Mouse (Mus musculus): ENCODE data around the gene Ei24. TPM values are rescaled to one million over a fixed set of nuclear protein-coding genes. Genes with fewer than 3 reads are reported as not detected.
A peak's percentile ranks its signal among the peaks of the same experiment; 100 is the strongest.

Ei24 gene
- polyA plus RNA-seq, 1 experiment from 2014 or later: 45.8 TPM

GRCm38 (mm10) chr9:36803386-36803785, 6.2 kb upstream of the Ei24 start:
- H3K4me3 ChIP-seq (ENCODE audit: low read depth, low read length): no peak overlapping the region
- no peak for ATAC-seq (ENCODE audit: insufficient number of reproducible peaks, insufficient read depth, low FRiP score, low read depth)
- no peaks in the 10 kb centered on the region for H3K4me1 ChIP-seq (ENCODE audit: control insufficient read depth, insufficient read depth, low read length)
- no peak overlapping the region for H3K27ac ChIP-seq (ENCODE audit: low read length)
- 71% methylated on average over 6 of the region's 6 CpGs for WGBS
- no peaks in the 10 kb centered on the region for H3K27me3 ChIP-seq (ENCODE audit: control insufficient read depth, insufficient read depth, low read length)
- H3K36me3 ChIP-seq (ENCODE audit: control insufficient read depth, insufficient read depth, low read length): no peaks in the 10 kb centered on the region
- H3K9me3 ChIP-seq (ENCODE audit: control insufficient read depth, low read depth, low read length): no peaks in the 10 kb centered on the region
- H3K4me2 ChIP-seq (replicated peaks; ENCODE audit: low read depth, low read length): no peak overlapping the region
- no peak overlapping the region for H3K9ac ChIP-seq (replicated peaks; ENCODE audit: low read depth, low read length)

DNA sequence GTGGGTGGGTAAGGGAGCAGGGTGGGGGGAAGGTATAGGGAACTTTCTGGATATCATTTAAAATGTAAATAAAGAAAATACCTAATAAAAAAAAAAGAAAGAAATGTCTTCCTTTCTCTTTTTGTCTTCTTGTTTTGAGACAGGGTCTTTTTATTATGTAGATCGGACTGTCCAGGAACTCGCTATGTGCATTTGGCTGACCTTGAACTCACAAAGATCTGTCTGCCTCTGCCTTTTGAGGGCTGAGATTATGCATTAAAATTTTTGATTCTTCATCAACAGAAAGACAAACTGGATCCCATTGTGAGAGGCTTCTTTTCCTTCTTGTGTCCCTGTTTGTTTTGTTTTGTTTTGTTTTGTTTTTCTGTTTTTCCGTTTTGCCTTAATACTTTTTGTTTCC, 5.8 kb upstream of the Ei24 start:
- H3K27ac ChIP-seq (ENCODE audit: low read length): no peak overlapping the region
- no peak for ATAC-seq (ENCODE audit: insufficient number of reproducible peaks, insufficient read depth, low FRiP score, low read depth)
- no peak overlapping the region for H3K4me2 ChIP-seq (replicated peaks; ENCODE audit: low read depth, low read length)
- 89% methylated on average over 3 of the region's 3 CpGs for WGBS
- H3K9ac ChIP-seq (replicated peaks; ENCODE audit: low read depth, low read length): no peak overlapping the region
- no peak overlapping the region for H3K4me3 ChIP-seq (ENCODE audit: low read depth, low read length)
- no peaks in the 10 kb centered on the region for H3K9me3 ChIP-seq (ENCODE audit: control insufficient read depth, low read depth, low read length)
- H3K4me1 ChIP-seq (ENCODE audit: control insufficient read depth, insufficient read depth, low read length): no peaks in the 10 kb centered on the region
- H3K27me3 ChIP-seq (ENCODE audit: control insufficient read depth, insufficient read depth, low read length): no peaks in the 10 kb centered on the region
- no peaks in the 10 kb centered on the region for H3K36me3 ChIP-seq (ENCODE audit: control insufficient read depth, insufficient read depth, low read length)

DNA sequence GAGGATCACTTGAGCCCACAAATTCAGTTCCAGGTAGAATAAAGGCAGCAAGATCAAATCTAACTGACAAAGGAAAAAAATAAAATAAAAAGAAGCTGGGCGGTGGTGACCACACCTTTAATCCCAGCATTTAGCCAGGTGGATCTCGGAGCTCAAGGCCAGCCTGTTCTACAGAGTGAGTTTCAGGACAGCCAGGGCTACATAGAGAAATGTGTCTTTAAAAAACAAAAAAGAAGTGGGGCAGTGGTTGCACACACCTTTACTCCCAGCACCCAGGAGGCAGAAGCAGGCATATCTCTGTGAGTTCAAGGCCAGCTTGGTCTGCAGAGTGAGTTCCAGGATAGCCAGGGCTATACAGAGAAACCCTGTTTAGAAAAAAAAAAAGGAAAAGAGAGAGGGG, 4.8 kb upstream of the Ei24 start:
- H3K4me1 ChIP-seq (ENCODE audit: control insufficient read depth, insufficient read depth, low read length): no peaks in the 10 kb centered on the region
- WGBS: 82% methylated on average over 2 of the region's 2 CpGs
- ATAC-seq (ENCODE audit: insufficient number of reproducible peaks, insufficient read depth, low FRiP score, low read depth): no peak

GRCm38 (mm10) chr9:36796224-36796623, 969 bp downstream of the Ei24 start:
- Histone ChIP-seq H3K4me2 (replicated peaks; ENCODE audit: low read depth, low read length) (peak overlapping the region; percentile 85), H3K36me3 (ENCODE audit: control insufficient read depth, insufficient read depth, low read length) (peaks cover 13% of the 10 kb centered on the region), H3K27me3 (ENCODE audit: control insufficient read depth, insufficient read depth, low read length) (no peaks in the 10 kb centered on the region), H3K4me3 (ENCODE audit: low read depth, low read length) (peak overlapping the region; percentile 98), H3K9me3 (ENCODE audit: control insufficient read depth, low read depth, low read length) (no peaks in the 10 kb centered on the region), H3K27ac (ENCODE audit: low read length) (no peak overlapping the region), H3K4me1 (ENCODE audit: control insufficient read depth, insufficient read depth, low read length) (peaks cover 12% of the 10 kb centered on the region), H3K9ac (replicated peaks; ENCODE audit: low read depth, low read length) (peak overlapping the region; percentile 97)
- ATAC-seq (ENCODE audit: insufficient number of reproducible peaks, insufficient read depth, low FRiP score, low read depth): no peak
- 14% methylated on average over 5 of the region's 5 CpGs for WGBS

More for the DNA sequence above, 4.8 kb upstream of the Ei24 start:
- H3K27me3 ChIP-seq (ENCODE audit: control insufficient read depth, insufficient read depth, low read length): no peaks in the 10 kb centered on the region
- no peaks in the 10 kb centered on the region for H3K36me3 ChIP-seq (ENCODE audit: control insufficient read depth, insufficient read depth, low read length)
- no peak overlapping the region for H3K4me2 ChIP-seq (replicated peaks; ENCODE audit: low read depth, low read length)
- no peak overlapping the region for H3K4me3 ChIP-seq (ENCODE audit: low read depth, low read length)
- no peak overlapping the region for H3K9ac ChIP-seq (replicated peaks; ENCODE audit: low read depth, low read length)
- H3K9me3 ChIP-seq (ENCODE audit: control insufficient read depth, low read depth, low read length): no peaks in the 10 kb centered on the region
- H3K27ac ChIP-seq (ENCODE audit: low read length): no peak overlapping the region

GRCm38 (mm10) chr9:36795556-36795955, 1.6 kb downstream of the Ei24 start:
- Histone ChIP-seq H3K4me3 (ENCODE audit: low read depth, low read length) (no peak overlapping the region; the same call in 1 of the 2 replicates), H3K9me3 (ENCODE audit: control insufficient read depth, low read depth, low read length) (no peaks in the 10 kb centered on the region), H3K4me1 (ENCODE audit: control insufficient read depth, insufficient read depth, low read length) (peaks cover 12% of the 10 kb centered on the region), H3K36me3 (ENCODE audit: control insufficient read depth, insufficient read depth, low read length) (peaks cover 19% of the 10 kb centered on the region), H3K27me3 (ENCODE audit: control insufficient read depth, insufficient read depth, low read length) (no peaks in the 10 kb centered on the region), H3K4me2 (replicated peaks; ENCODE audit: low read depth, low read length) (peak overlapping the region; percentile 85; the same call in 1 of the 2 replicates), H3K27ac (ENCODE audit: low read length) (no peak overlapping the region), H3K9ac (replicated peaks; ENCODE audit: low read depth, low read length) (no peak overlapping the region)
- ATAC-seq (ENCODE audit: insufficient number of reproducible peaks, insufficient read depth, low FRiP score, low read depth): no peak
- 83% methylated on average over 1 of the region's 1 CpGs for WGBS

GRCm38 (mm10) chr9:36794487-36794886, 2.7 kb downstream of the Ei24 start:
- no peak for ATAC-seq (ENCODE audit: insufficient number of reproducible peaks, insufficient read depth, low FRiP score, low read depth)

DNA sequence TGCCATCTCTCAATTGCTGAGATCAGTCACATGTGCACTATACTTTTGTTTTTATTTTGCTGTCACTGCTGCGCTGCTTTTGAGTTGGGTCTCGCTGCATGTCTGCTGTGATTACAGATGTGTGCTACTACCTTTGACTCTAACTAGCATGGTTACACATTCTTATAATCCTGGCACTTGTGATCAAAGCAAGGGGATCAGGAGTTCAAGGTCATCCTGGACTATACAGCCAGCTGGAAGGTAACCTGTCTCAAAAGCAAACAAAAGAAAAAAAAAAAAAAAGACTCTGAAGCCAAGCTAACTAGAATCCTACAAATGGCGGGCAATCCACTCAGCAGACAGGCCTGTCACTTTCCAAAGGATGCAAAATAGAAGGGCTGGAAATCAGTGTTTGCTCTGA, 5.0 kb downstream of the Ei24 start:
- H3K4me2 ChIP-seq (replicated peaks; ENCODE audit: low read depth, low read length): no peak overlapping the region
- no peak for ATAC-seq (ENCODE audit: insufficient number of reproducible peaks, insufficient read depth, low FRiP score, low read depth)
- no peak overlapping the region for H3K4me3 ChIP-seq (ENCODE audit: low read depth, low read length)
- peaks cover 12% of the 10 kb centered on the region for H3K4me1 ChIP-seq (ENCODE audit: control insufficient read depth, insufficient read depth, low read length)
- H3K27me3 ChIP-seq (ENCODE audit: control insufficient read depth, insufficient read depth, low read length): no peaks in the 10 kb centered on the region
- WGBS: 87% methylated on average over 3 of the region's 3 CpGs
- no peak overlapping the region for H3K27ac ChIP-seq (ENCODE audit: low read length)
- H3K9me3 ChIP-seq (ENCODE audit: control insufficient read depth, low read depth, low read length): no peaks in the 10 kb centered on the region
- peaks cover 47% of the 10 kb centered on the region for H3K36me3 ChIP-seq (ENCODE audit: control insufficient read depth, insufficient read depth, low read length)
- no peak overlapping the region for H3K9ac ChIP-seq (replicated peaks; ENCODE audit: low read depth, low read length)

More at GRCm38 (mm10) chr9:36794487-36794886, 2.7 kb downstream of the Ei24 start:
- H3K4me1 ChIP-seq (ENCODE audit: control insufficient read depth, insufficient read depth, low read length): peaks cover 12% of the 10 kb centered on the region
- no peak overlapping the region for H3K27ac ChIP-seq (ENCODE audit: low read length)
- H3K4me2 ChIP-seq (replicated peaks; ENCODE audit: low read depth, low read length): no peak overlapping the region
- WGBS: 86% methylated on average over 2 of the region's 2 CpGs
- no peaks in the 10 kb centered on the region for H3K27me3 ChIP-seq (ENCODE audit: control insufficient read depth, insufficient read depth, low read length)
- no peak overlapping the region for H3K4me3 ChIP-seq (ENCODE audit: low read depth, low read length)
- no peaks in the 10 kb centered on the region for H3K9me3 ChIP-seq (ENCODE audit: control insufficient read depth, low read depth, low read length)
- H3K9ac ChIP-seq (replicated peaks; ENCODE audit: low read depth, low read length): no peak overlapping the region
- peaks cover 25% of the 10 kb centered on the region for H3K36me3 ChIP-seq (ENCODE audit: control insufficient read depth, insufficient read depth, low read length)

DNA sequence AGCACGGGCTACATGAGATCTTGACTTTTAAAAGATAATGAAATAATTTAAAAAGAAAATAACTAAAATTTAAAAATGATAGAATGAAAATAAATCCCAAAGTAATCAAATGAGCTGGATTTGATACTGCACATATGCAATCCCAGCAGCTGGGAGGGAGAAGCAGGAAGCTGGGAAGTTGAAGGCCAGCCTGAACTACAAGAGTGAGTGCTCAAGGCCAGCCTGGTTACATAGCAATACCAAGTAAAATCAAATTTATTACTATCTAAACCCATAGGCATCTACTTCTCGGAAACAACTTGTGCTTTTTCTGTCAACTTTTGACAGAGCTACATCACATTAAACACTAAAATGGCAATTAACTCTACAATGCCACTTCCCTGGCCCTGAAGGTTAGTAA, 13.3 kb downstream of the Ei24 start:
- Histone ChIP-seq H3K9me3 (ENCODE audit: control insufficient read depth, low read depth, low read length) (no peaks in the 10 kb centered on the region), H3K9ac (replicated peaks; ENCODE audit: low read depth, low read length) (no peak overlapping the region), H3K4me2 (replicated peaks; ENCODE audit: low read depth, low read length) (no peak overlapping the region), H3K4me3 (ENCODE audit: low read depth, low read length) (no peak overlapping the region), H3K27ac (ENCODE audit: low read length) (no peak overlapping the region), H3K4me1 (ENCODE audit: control insufficient read depth, insufficient read depth, low read length) (no peaks in the 10 kb centered on the region), H3K36me3 (ENCODE audit: control insufficient read depth, insufficient read depth, low read length) (peaks cover 70% of the 10 kb centered on the region), H3K27me3 (ENCODE audit: control insufficient read depth, insufficient read depth, low read length) (no peaks in the 10 kb centered on the region)
- 84% methylated on average over 2 of the region's 2 CpGs for WGBS
- ATAC-seq (ENCODE audit: insufficient number of reproducible peaks, insufficient read depth, low FRiP score, low read depth): no peak

GRCm38 (mm10) chr9:36769048-36769413, 28.2 kb downstream of the Ei24 start:
- peak overlapping the region; percentile 71; the same call in 1 of the 2 replicates for H3K4me2 ChIP-seq (replicated peaks; ENCODE audit: low read depth, low read length)
- 0 out of 2 replicates have a peak, but pooled peaks cover 5% of the 10 kb centered on the region for H3K4me1 ChIP-seq (ENCODE audit: control insufficient read depth, insufficient read depth, low read length)
- WGBS: 89% methylated on average over 1 of the region's 1 CpGs
- no peaks in the 10 kb centered on the region for H3K27me3 ChIP-seq (ENCODE audit: control insufficient read depth, insufficient read depth, low read length)
- H3K9ac ChIP-seq (replicated peaks; ENCODE audit: low read depth, low read length): no peak overlapping the region
- H3K36me3 ChIP-seq (ENCODE audit: control insufficient read depth, insufficient read depth, low read length): peaks cover 9% of the 10 kb centered on the region
- ATAC-seq (ENCODE audit: insufficient number of reproducible peaks, insufficient read depth, low FRiP score, low read depth): no peak
- no peaks in the 10 kb centered on the region for H3K9me3 ChIP-seq (ENCODE audit: control insufficient read depth, low read depth, low read length)
- no peak overlapping the region for H3K27ac ChIP-seq (ENCODE audit: low read length)
- no peak overlapping the region for H3K4me3 ChIP-seq (ENCODE audit: low read depth, low read length)
